Mouse (Mus musculus) midbrain, embryonic 14.5 days (tissue): ENCODE measurements around the gene Brwd1. TPM values are rescaled to one million over a fixed set of nuclear protein-coding genes. Genes with fewer than 3 reads are reported as not detected.
A peak's percentile ranks its signal among the peaks of the same experiment; 100 is the strongest.

Source experiments
- ATAC-seq: fragments of 200-750 bp; cut with Nextera tagmentation; 2 replicates; pipeline ENCODE4 v1.8.0; 2017; ENCODE audit warnings: moderate number of reproducible peaks, moderate library complexity; ENCODE audit not compliant: low FRiP score, low TSS enrichment
- DNase-seq: peaks from one replicate; pipeline ENCODE4 v3.0.0-alpha.2; 2015
- H3K27ac ChIP-seq: fragments of 300-500 bp; sonication (generic); replicated peaks from 2 replicates; pipeline ENCODE4 v1.5.1; 2014; ENCODE audit warnings: mild to moderate bottlenecking, low read depth, low read length, moderate library complexity
- H3K27me3 ChIP-seq: fragments of 300-500 bp; sonication (generic); 2 replicates; pipeline ENCODE4 v1.6.1; 2014; ENCODE audit warnings: low read length, control low read depth, mixed read lengths; ENCODE audit not compliant: control insufficient read depth, insufficient read depth
- H3K36me3 ChIP-seq: fragments of 300-500 bp; sonication (generic); 2 replicates; pipeline ENCODE4 v1.6.1; 2014; ENCODE audit warnings: low read length, control low read depth; ENCODE audit not compliant: control insufficient read depth, insufficient read depth
- H3K4me1 ChIP-seq: fragments of 300-500 bp; sonication (generic); 2 replicates; pipeline ENCODE4 v1.6.1; 2014; ENCODE audit warnings: mild to moderate bottlenecking, antibody characterized with exemption, low read length, control low read depth; ENCODE audit not compliant: control insufficient read depth, insufficient read depth
- H3K4me2 ChIP-seq: fragments of 300-500 bp; sonication (generic); 2 replicates; pipeline ENCODE4 v1.6.1; 2014; ENCODE audit warnings: mild to moderate bottlenecking, low read length, moderate library complexity
- H3K4me3 ChIP-seq: fragments of 300-500 bp; sonication (generic); replicated peaks from 2 replicates; pipeline ENCODE4 v1.5.1; 2014; ENCODE audit warnings: low read depth, low read length
- H3K9ac ChIP-seq: fragments of 300-500 bp; sonication (generic); replicated peaks from 2 replicates; pipeline ENCODE4 v1.6.1; 2014; ENCODE audit warnings: mild to moderate bottlenecking, low read length, moderate library complexity
- H3K9me3 ChIP-seq: fragments of 300-500 bp; sonication (generic); 2 replicates; pipeline ENCODE4 v1.6.1; 2016; ENCODE audit warnings: low read length, control low read depth, mixed read lengths; ENCODE audit not compliant: control insufficient read depth
- WGBS: fragments of 180-500 bp; shearing (Covaris S2); extraction: QIAGEN DNeasy Blood & Tissue Kit; methylation state at CpG from one replicate; pipeline ENCODE4 v1.1.7; 2014; 5-methylcytosine and 5-hydroxymethylcytosine counted together
- polyA plus RNA-seq: library from polyadenylated mRNA; unstranded; fragments of >200 nt; fragmentation: Nextera tagmentation; extraction: Ambion mirVana; gene quantifications from 2 replicates; pipeline ENCODE4 v1.2.1, GENCODE M21; 2014

Gene Brwd1
- polyA plus RNA-seq, 1 experiment from 2014 or later = 372 TPM

- WGBS = 73% methylated on average over 12 of the region's 12 CpGs
- H3K9ac ChIP-seq = no peak overlapping the region
- H3K36me3 ChIP-seq = no peaks in the 10 kb centered on the region
- H3K4me3 ChIP-seq = no peak overlapping the region
- no peaks in the 10 kb centered on the region for H3K9me3 ChIP-seq
- H3K4me2 ChIP-seq = no peak overlapping the region
- no peak overlapping the region for H3K27ac ChIP-seq
- ATAC-seq = no peak
- DNase-seq = no peak
- no peaks in the 10 kb centered on the region for H3K27me3 ChIP-seq
- H3K4me1 ChIP-seq = no peaks in the 10 kb centered on the region
These were observed 4.7 kb upstream of the Brwd1 start for GRCm38 (mm10) chr16:96087001-96087400.

DNA sequence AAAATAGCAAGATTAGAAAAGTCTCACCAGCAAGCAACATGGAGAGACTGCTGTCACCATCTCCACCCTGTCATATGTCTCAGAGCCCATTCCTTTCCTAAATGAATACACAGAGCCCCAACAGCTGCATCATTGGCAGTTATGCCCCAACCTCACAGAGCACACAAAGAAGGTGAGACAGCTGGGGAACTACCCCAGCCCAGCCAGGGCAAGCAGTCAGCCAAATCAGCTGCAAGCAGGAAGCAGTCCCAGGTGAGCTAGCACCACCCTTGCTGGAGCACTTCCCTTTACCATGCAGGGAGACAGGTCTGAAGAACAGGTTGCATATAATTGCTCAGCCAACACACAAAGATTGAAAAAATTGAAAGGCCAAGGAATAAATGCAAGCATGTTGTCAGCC, 3.3 kb upstream of the Brwd1 start:
- no peak for DNase-seq
- H3K4me3 ChIP-seq = no peak overlapping the region
- ATAC-seq = no peak
- peaks cover 6% of the 10 kb centered on the region for H3K4me1 ChIP-seq
- peaks cover 2% of the 10 kb centered on the region for H3K36me3 ChIP-seq
- no peaks in the 10 kb centered on the region for H3K27me3 ChIP-seq
- H3K4me2 ChIP-seq = no peak overlapping the region
- no peaks in the 10 kb centered on the region for H3K9me3 ChIP-seq
- no peak overlapping the region for H3K27ac ChIP-seq
- H3K9ac ChIP-seq = no peak overlapping the region

DNA sequence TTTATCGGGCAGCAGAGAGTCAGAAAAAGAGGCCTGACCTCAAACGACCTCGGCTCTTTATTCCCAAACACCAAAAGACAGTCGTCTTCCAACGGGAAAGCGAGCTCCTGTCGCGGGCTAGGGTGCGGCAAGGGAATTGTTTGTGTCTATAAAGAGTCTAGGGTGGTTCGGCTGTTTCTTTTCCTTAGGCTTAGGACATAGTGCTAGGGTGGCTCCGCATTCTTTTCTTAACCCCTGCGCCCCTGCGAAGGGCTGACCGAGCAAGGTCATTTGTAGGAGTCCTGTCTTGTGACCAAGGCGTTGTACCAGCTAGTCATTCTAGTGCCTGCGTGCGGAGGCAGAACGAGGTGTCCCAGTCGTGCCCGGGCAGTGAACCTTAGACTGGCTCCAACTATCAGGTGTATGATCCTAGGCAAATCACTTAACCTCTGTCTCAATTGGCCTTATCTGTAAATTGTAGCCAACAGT, 887 bp upstream of the Brwd1 start:
- Histone ChIP-seq H3K36me3 (peaks cover 22% of the 10 kb centered on the region), H3K4me2 (peak overlapping the region; percentile 55), H3K27me3 (no peaks in the 10 kb centered on the region), H3K4me3 (peak overlapping the region; percentile 99), H3K4me1 (peaks cover 8% of the 10 kb centered on the region), H3K9ac (peak overlapping the region; percentile 98), H3K27ac (peak overlapping the region; percentile 96), H3K9me3 (no peaks in the 10 kb centered on the region)
- DNase-seq = no peak
- no peak for ATAC-seq
- WGBS = 5% methylated on average over 20 of the region's 20 CpGs

DNA sequence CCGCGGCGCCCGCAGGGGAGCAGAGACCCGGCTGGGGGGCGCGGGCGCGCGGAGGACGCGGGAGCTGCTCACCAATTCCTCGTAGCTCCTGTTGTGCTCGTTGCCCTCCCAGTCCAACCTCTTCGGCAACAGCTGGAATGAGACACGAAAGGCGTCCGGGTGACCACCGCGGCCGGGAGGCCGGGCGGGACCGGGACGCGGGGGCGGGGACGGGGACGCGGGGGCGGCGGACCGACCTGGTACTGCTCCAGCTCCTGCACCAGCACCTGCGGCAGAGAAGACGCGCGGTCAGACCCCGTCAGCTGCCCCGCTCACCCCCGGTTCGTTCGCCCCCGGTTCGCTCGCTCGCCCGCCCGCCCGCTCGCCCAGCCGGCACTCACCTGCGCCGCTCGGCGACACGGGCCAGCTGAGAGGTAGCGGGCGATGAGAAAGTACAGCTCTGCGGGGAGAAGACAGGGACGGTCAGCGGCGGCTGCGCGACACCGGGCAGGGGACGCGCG, 534 bp downstream of the Brwd1 start:
- peaks cover 8% of the 10 kb centered on the region for H3K4me1 ChIP-seq
- H3K9me3 ChIP-seq = no peaks in the 10 kb centered on the region
- peak overlapping the region; percentile 96 for H3K27ac ChIP-seq
- H3K4me2 ChIP-seq = peak overlapping the region; percentile 55
- DNase-seq (no peak), ATAC-seq (peak; percentile 51)
- peak overlapping the region; percentile 99 for H3K4me3 ChIP-seq
- no peaks in the 10 kb centered on the region for H3K27me3 ChIP-seq
- peak overlapping the region; percentile 98 for H3K9ac ChIP-seq
- peaks cover 27% of the 10 kb centered on the region for H3K36me3 ChIP-seq
- under 1% methylated on average over 65 of the region's 68 CpGs for WGBS

DNA sequence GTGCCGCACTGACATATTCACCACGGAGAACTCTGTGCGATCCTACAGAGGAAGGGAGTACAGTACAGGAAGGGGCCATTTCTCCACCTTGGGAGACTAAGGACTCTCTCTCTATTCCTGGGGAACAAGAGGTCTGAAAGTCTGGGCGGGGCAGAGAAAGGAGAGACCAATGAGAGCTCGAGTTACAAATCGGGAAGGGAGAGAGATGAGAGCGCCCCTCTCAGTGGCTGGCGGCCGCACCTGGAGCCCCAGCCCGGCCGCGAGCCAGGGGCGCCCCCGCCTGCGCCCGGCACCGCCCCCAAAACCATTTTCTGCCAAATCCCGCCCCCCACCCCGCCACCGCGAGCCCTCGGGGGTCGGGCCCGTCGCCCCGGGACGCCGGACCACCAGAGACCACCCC, 995 bp downstream of the Brwd1 start:
- Histone ChIP-seq H3K9ac (peak overlapping the region; percentile 98), H3K27me3 (no peaks in the 10 kb centered on the region), H3K36me3 (peaks cover 30% of the 10 kb centered on the region), H3K9me3 (no peaks in the 10 kb centered on the region), H3K4me1 (peaks cover 8% of the 10 kb centered on the region), H3K4me2 (peak overlapping the region; percentile 55), H3K4me3 (peak overlapping the region; percentile 99), H3K27ac (peak overlapping the region; percentile 96)
- DNase-seq = peak; percentile 93
- under 1% methylated on average over 28 of the region's 28 CpGs for WGBS
- peak; percentile 84 for ATAC-seq

GRCm38 (mm10) chr16:96080524-96080923, 1.8 kb downstream of the Brwd1 start:
- Histone ChIP-seq H3K4me3 (no peak overlapping the region), H3K4me2 (peak overlapping the region; percentile 55)
- 86% methylated on average over 7 of the region's 7 CpGs for WGBS

GRCm38 (mm10) chr16:96068364-96068763, 14.0 kb downstream of the Brwd1 start:
- DNase-seq (no peak), ATAC-seq (no peak)
- Histone ChIP-seq H3K27me3 (no peaks in the 10 kb centered on the region), H3K9ac (no peak overlapping the region), H3K4me3 (no peak overlapping the region), H3K4me1 (no peaks in the 10 kb centered on the region), H3K27ac (no peak overlapping the region), H3K36me3 (peaks cover 86% of the 10 kb centered on the region), H3K4me2 (no peak overlapping the region), H3K9me3 (no peaks in the 10 kb centered on the region)
- WGBS = 97% methylated on average over 6 of the region's 6 CpGs

More at GRCm38 (mm10) chr16:96080524-96080923, 1.8 kb downstream of the Brwd1 start:
- Histone ChIP-seq H3K9ac (no peak overlapping the region), H3K27me3 (no peaks in the 10 kb centered on the region), H3K27ac (no peak overlapping the region), H3K36me3 (peaks cover 33% of the 10 kb centered on the region), H3K4me1 (peaks cover 8% of the 10 kb centered on the region), H3K9me3 (no peaks in the 10 kb centered on the region)
- ATAC-seq (no peak), DNase-seq (no peak)

DNA sequence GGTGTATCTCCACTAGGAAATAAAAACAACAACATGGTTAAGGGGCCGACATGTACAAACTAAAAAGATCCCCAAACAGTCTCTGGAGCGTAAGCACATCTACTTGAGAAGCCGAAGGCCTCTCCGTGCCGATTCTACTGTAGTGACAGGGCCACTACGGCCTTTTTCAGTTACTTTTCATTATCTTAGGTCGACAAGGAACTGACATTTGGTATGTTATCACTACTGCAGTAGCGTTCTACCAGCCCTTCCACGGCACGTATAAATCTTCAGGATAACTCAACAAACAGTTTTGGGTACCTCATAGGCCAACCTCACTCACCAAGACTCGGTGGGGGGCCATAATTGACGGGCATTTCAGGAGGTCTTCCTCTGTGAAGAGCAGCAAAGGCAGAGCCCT, 16.2 kb downstream of the Brwd1 start:
- no peak overlapping the region for H3K4me2 ChIP-seq
- DNase-seq (no peak), ATAC-seq (no peak)
- H3K9me3 ChIP-seq = no peaks in the 10 kb centered on the region
- H3K36me3 ChIP-seq = peaks cover 93% of the 10 kb centered on the region
- H3K4me1 ChIP-seq = no peaks in the 10 kb centered on the region
- H3K4me3 ChIP-seq = no peak overlapping the region
- WGBS = 96% methylated on average over 12 of the region's 12 CpGs
- H3K9ac ChIP-seq = no peak overlapping the region
- H3K27ac ChIP-seq = no peak overlapping the region
- no peaks in the 10 kb centered on the region for H3K27me3 ChIP-seq

- ATAC-seq (no peak), DNase-seq (no peak)
- no peak overlapping the region for H3K4me2 ChIP-seq
- no peak overlapping the region for H3K4me3 ChIP-seq
- WGBS = 97% methylated on average over 6 of the region's 6 CpGs
- H3K27me3 ChIP-seq = no peaks in the 10 kb centered on the region
- no peak overlapping the region for H3K9ac ChIP-seq
- H3K27ac ChIP-seq = no peak overlapping the region
- H3K4me1 ChIP-seq = no peaks in the 10 kb centered on the region
- H3K9me3 ChIP-seq = no peaks in the 10 kb centered on the region
- peaks cover 96% of the 10 kb centered on the region for H3K36me3 ChIP-seq
These were observed 17.7 kb downstream of the Brwd1 start for GRCm38 (mm10) chr16:96064649-96065048.
